Mouse (Mus musculus): Measurements from ENCODE around the gene Stat2. TPM values are rescaled to one million over a fixed set of nuclear protein-coding genes. Genes with fewer than 3 reads are reported as not detected.

Stat2 gene
- polyA plus RNA-seq, 1 experiment from 2014 or later: 21.4 TPM

- Histone ChIP-seq H3K27ac (peak overlapping the region; percentile 61; the same call in 1 of the 2 replicates), H3K4me3 (peak overlapping the region; percentile 99; the same call in 1 of the 2 replicates), H3K36me3 (no peaks in the 10 kb centered on the region), H3K27me3 (no peaks in the 10 kb centered on the region), H3K4me1 (replicated peaks) (peaks cover 22% of the 10 kb centered on the region), H3K9me3 (no peaks in the 10 kb centered on the region), H3K9ac (no peak overlapping the region), H3K4me2 (peak overlapping the region; percentile 64; the same call in 1 of the 2 replicates)
- ATAC-seq (ENCODE audit: low FRiP score): no peak
- WGBS: 85% methylated on average over 3 of the region's 3 CpGs
These were observed 66.2 kb downstream of the Stat2 start for GRCm38 (mm10) chr10:128336597-128336996.

GRCm38 (mm10) chr10:128337306-128338181, 67.2 kb downstream of the Stat2 start, which contains the start of gene Cs:
Cs (plus strand) TSS chr10:128337734.
- no peaks in the 10 kb centered on the region for H3K27me3 ChIP-seq
- H3K9ac ChIP-seq: peak within 1 kb of the TSS; percentile 99
- H3K4me2 ChIP-seq: peak within 1 kb of the TSS; percentile 88
- H3K9me3 ChIP-seq: no peaks in the 10 kb centered on the region
- peak within 1 kb of the TSS; percentile 95 for H3K27ac ChIP-seq
- peaks cover 22% of the 10 kb centered on the region for H3K4me1 ChIP-seq (replicated peaks)
- 1% methylated on average over 61 of the region's 61 CpGs for WGBS
- peak; percentile 98 for ATAC-seq (ENCODE audit: low FRiP score)
- peak within 1 kb of the TSS; percentile 99 for H3K4me3 ChIP-seq
- H3K36me3 ChIP-seq: no peaks in the 10 kb centered on the region

- H3K9me3 ChIP-seq: no peaks in the 10 kb centered on the region
- peaks cover 22% of the 10 kb centered on the region for H3K4me1 ChIP-seq (replicated peaks)
- H3K4me2 ChIP-seq: peak overlapping the region; percentile 88
- H3K27me3 ChIP-seq: no peaks in the 10 kb centered on the region
- WGBS: 28% methylated on average over 5 of the region's 5 CpGs
- H3K36me3 ChIP-seq: no peaks in the 10 kb centered on the region
- ATAC-seq (ENCODE audit: low FRiP score): no peak
- peak overlapping the region; percentile 99 for H3K9ac ChIP-seq
- peak overlapping the region; percentile 95 for H3K27ac ChIP-seq
- H3K4me3 ChIP-seq: peak overlapping the region; percentile 99
These were observed 68.1 kb downstream of the Stat2 start for GRCm38 (mm10) chr10:128338415-128338814.

GRCm38 (mm10) chr10:128338948-128339347, 68.6 kb downstream of the Stat2 start:
- Histone ChIP-seq H3K27ac (no peak overlapping the region), H3K9ac (peak overlapping the region; percentile 99; the same call in 1 of the 2 replicates), H3K9me3 (no peaks in the 10 kb centered on the region), H3K4me3 (peak overlapping the region; percentile 99), H3K36me3 (no peaks in the 10 kb centered on the region), H3K4me1 (replicated peaks) (peaks cover 22% of the 10 kb centered on the region), H3K4me2 (peak overlapping the region; percentile 88), H3K27me3 (no peaks in the 10 kb centered on the region)
- WGBS: 81% methylated on average over 2 of the region's 2 CpGs
- no peak for ATAC-seq (ENCODE audit: low FRiP score)

- no peaks in the 10 kb centered on the region for H3K36me3 ChIP-seq
- no peak for ATAC-seq (ENCODE audit: low FRiP score)
- no peaks in the 10 kb centered on the region for H3K9me3 ChIP-seq
- H3K4me2 ChIP-seq: no peak overlapping the region
- H3K27ac ChIP-seq: no peak overlapping the region
- H3K27me3 ChIP-seq: no peaks in the 10 kb centered on the region
- H3K9ac ChIP-seq: no peak overlapping the region
- H3K4me3 ChIP-seq: no peak overlapping the region
- 90% methylated on average over 2 of the region's 2 CpGs for WGBS
- H3K4me1 ChIP-seq (replicated peaks): peaks cover 30% of the 10 kb centered on the region
These were observed 69.9 kb downstream of the Stat2 start for GRCm38 (mm10) chr10:128340257-128340656.

Other genes with a start within 250 kb of the Stat2 start
- 609 and 615 TPM in 2 replicates for gene Naca, start 235.0 kb upstream of the Stat2 start, polyA plus RNA-seq (2015; fragmentation: Nextera tagmentation; extraction: Ambion mirVana)
- 440 and 454 TPM in 2 replicates for gene Ptges3, start 211.6 kb upstream of the Stat2 start, polyA plus RNA-seq (2015; fragmentation: Nextera tagmentation; extraction: Ambion mirVana)
- gene Atp5b, start 187.3 kb upstream of the Stat2 start, polyA plus RNA-seq (2015; fragmentation: Nextera tagmentation; extraction: Ambion mirVana): 2,105 and 2,130 TPM in 2 replicates
- gene Baz2a, start 179.0 kb upstream of the Stat2 start, polyA plus RNA-seq (2015; fragmentation: Nextera tagmentation; extraction: Ambion mirVana): 12.6 and 13.4 TPM in 2 replicates
- 11.1 and 13.1 TPM in 2 replicates for gene Rbms2, start 90.3 kb upstream of the Stat2 start, polyA plus RNA-seq (2015; fragmentation: Nextera tagmentation; extraction: Ambion mirVana)
- gene Gls2, start 76.1 kb upstream of the Stat2 start, polyA plus RNA-seq (2015; fragmentation: Nextera tagmentation; extraction: Ambion mirVana): 0.75 and 1.3 TPM in 2 replicates
- 19.6 and 21.7 TPM in 2 replicates for gene Spryd4, start 58.8 kb upstream of the Stat2 start, polyA plus RNA-seq (2015; fragmentation: Nextera tagmentation; extraction: Ambion mirVana)
- gene Mip, start 44.7 kb upstream of the Stat2 start, polyA plus RNA-seq (2015; fragmentation: Nextera tagmentation; extraction: Ambion mirVana): 0.14 and 0.21 TPM in 2 replicates
- 24.6 and 29.5 TPM in 2 replicates for gene Timeless, start 38.5 kb upstream of the Stat2 start, polyA plus RNA-seq (2015; fragmentation: Nextera tagmentation; extraction: Ambion mirVana)
- 0.18 and 0.27 TPM in 2 replicates for gene Apon, start 16.5 kb upstream of the Stat2 start, polyA plus RNA-seq (2015; fragmentation: Nextera tagmentation; extraction: Ambion mirVana)
- not detected in 2 replicates for gene Apof, start 1.9 kb upstream of the Stat2 start, polyA plus RNA-seq (2015; fragmentation: Nextera tagmentation; extraction: Ambion mirVana)
- gene Il23a, start 28.2 kb downstream of the Stat2 start, polyA plus RNA-seq (2015; fragmentation: Nextera tagmentation; extraction: Ambion mirVana): 0.10 TPM in 1 of 2 replicates, not detected in the other
- gene Pan2, start 32.8 kb downstream of the Stat2 start, polyA plus RNA-seq (2015; fragmentation: Nextera tagmentation; extraction: Ambion mirVana): 25.3 and 25.8 TPM in 2 replicates
- 227 and 228 TPM in 2 replicates for gene Cnpy2, start 51.9 kb downstream of the Stat2 start, polyA plus RNA-seq (2015; fragmentation: Nextera tagmentation; extraction: Ambion mirVana)
- gene Cs, start 67.2 kb downstream of the Stat2 start, polyA plus RNA-seq (2015; fragmentation: Nextera tagmentation; extraction: Ambion mirVana): 232 and 235 TPM in 2 replicates
- gene Coq10a, start 98.4 kb downstream of the Stat2 start, polyA plus RNA-seq (2015; fragmentation: Nextera tagmentation; extraction: Ambion mirVana): 31.1 and 37.6 TPM in 2 replicates
- 11.7 and 12.9 TPM in 2 replicates for gene Ankrd52, start 106.6 kb downstream of the Stat2 start, polyA plus RNA-seq (2015; fragmentation: Nextera tagmentation; extraction: Ambion mirVana)
- not detected in 2 replicates for gene Slc39a5, start 130.7 kb downstream of the Stat2 start, polyA plus RNA-seq (2015; fragmentation: Nextera tagmentation; extraction: Ambion mirVana)
- gene Nabp2, start 140.9 kb downstream of the Stat2 start, polyA plus RNA-seq (2015; fragmentation: Nextera tagmentation; extraction: Ambion mirVana): 126 and 139 TPM in 2 replicates
- 81.9 and 83.8 TPM in 2 replicates for gene Rnf41, start 141.1 kb downstream of the Stat2 start, polyA plus RNA-seq (2015; fragmentation: Nextera tagmentation; extraction: Ambion mirVana)
- gene Smarcc2, start 188.7 kb downstream of the Stat2 start, polyA plus RNA-seq (2015; fragmentation: Nextera tagmentation; extraction: Ambion mirVana): 195 and 196 TPM in 2 replicates
- 933 and 943 TPM in 2 replicates for gene Myl6, start 223.6 kb downstream of the Stat2 start, polyA plus RNA-seq (2015; fragmentation: Nextera tagmentation; extraction: Ambion mirVana)
- 4.1 and 4.2 TPM in 2 replicates for gene Myl6b, start 228.1 kb downstream of the Stat2 start, polyA plus RNA-seq (2015; fragmentation: Nextera tagmentation; extraction: Ambion mirVana)